Mouse (Mus musculus) urinary bladder, postnatal 36 days (tissue): ENCODE data around the gene Plch2.
A peak's percentile ranks its signal among the peaks of the same experiment; 100 is the strongest.

Experiments used
- DNase-seq, 2 experiments: peaks; one replicate each; pipeline ENCODE4 v3.0.0; 2022; ENCODE audit warnings: low spot score in 2 of 2, mixed read lengths in 1 of 2

Plch2 gene

GRCm38 (mm10) chr4:155022228-155022855 lies 34.2 kb downstream of the Plch2 start:
- no peak for DNase-seq

GRCm38 (mm10) chr4:155020813-155021212 lies 35.8 kb downstream of the Plch2 start:
- DNase-seq: no peak

GRCm38 (mm10) chr4:155020141-155020540 lies 36.4 kb downstream of the Plch2 start:
- no peak for DNase-seq

GRCm38 (mm10) chr4:155019336-155019847 lies 37.2 kb downstream of the Plch2 start:
- peak; percentile 40 to 43 for DNase-seq

DNA sequence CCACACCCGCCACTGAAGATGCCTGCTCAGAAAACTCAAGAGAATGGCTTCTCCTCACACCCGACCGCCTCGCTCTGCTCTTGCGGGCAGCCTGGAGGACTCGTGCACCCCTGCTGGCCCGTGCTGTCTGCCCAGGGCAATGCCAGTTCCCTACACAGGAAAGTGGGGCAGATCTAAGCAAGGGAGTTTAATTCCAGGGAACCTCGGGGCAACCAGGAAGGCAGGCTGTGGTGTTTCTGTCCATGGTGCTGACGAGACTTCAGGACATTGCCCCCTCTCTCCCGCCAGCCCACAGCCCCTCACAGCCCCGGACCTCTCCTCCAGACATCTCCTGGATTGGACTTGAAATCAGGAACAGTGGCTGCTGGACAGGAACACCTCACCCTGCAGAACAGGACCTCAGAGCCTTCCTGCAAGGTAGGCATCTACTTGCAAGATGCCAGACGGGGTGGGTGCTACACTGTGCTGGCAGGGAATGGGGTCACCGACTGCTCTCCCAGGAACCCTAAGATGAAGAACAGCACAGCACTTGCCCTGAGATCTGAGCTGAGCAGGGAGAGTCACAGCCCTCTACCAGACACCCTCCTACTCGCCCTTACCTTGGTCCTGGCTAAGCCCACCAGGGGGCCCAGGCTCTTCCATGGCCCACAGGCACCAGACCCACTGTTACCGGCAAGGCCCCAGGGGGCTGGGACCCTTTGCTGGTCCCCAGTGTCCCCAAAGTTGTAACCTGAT lies 37.8 kb downstream of the Plch2 start:
- no peak for DNase-seq

- no peak for DNase-seq
Measured at GRCm38 (mm10) chr4:155018066-155018465, 38.5 kb downstream of the Plch2 start.

DNA sequence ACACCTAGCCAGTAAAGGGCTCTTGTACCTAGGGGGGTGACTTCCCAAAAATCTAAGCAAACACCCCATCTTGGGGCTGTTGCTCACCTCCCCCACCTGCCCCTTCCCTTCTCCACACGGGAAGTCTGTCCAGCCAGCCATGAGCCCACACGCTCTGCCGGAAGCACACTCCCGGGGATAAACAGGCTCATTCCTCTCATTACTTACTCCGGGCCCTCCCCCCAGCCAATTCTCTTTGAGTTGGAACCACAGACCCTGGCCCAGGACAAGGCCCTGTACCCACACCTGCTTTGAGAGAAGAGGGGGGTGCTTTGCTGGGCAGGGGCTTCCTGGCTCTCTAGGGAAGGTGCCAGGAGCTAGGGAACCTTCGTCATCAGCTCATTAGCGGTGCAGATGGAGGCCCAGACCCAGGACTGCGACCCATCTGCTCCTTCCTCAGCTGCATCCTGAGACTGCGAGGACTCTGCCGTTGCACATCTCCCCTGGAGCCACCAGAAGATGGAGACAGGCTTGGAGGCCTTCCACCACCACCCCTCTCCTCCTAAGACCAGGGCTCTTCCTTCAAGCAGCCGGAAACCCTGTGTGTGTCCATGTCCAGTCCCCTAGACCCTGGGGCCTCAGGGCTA lies 39.2 kb downstream of the Plch2 start:
- DNase-seq: no peak

DNA sequence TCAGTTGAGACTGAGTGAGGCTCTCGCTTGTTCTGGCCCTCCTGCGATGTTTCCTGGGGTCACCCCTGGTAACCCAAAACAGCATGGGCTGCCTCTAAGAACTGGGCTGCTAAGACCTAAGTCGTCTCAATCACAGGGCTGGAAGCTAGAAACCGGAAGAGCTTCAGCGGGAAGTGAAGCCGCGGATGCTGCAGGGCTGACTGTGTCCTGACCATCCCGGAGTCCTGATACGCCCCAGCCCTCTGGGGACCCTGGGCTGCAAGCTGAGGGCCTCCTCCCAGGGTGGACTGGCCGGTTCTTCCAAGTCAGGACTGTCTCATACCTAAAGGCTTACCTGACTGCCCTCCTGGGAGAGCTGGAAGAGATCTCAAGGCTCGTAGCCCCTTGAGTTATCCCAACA lies 39.8 kb downstream of the Plch2 start:
- DNase-seq: no peak

GRCm38 (mm10) chr4:155015550-155015949 lies 41.0 kb downstream of the Plch2 start:
- DNase-seq: no peak

GRCm38 (mm10) chr4:155014791-155015190 lies 41.8 kb downstream of the Plch2 start:
- no peak for DNase-seq

GRCm38 (mm10) chr4:155014244-155014643 lies 42.3 kb downstream of the Plch2 start:
- no peak for DNase-seq

DNA sequence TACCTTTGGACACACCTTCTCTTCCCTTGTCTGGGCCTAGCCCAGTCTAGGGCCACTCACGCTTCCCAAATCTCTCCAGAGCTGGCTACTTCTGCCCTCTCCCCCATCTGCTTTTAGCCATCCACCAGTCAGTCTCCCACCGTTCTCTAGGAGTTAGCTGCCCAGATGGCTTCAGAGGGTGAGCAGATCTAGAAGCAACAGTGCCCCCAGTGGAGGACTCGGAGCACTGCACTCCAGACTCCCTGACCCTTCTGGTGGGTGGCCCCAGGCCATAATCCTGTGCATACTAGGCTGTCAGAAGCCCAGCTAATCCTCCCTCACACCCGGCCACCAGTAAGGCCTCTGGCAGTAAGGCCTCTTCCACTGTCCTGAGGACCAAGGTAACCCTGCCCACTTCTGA lies 43.8 kb downstream of the Plch2 start:
- peak; percentile 27 to 33 for DNase-seq

DNA sequence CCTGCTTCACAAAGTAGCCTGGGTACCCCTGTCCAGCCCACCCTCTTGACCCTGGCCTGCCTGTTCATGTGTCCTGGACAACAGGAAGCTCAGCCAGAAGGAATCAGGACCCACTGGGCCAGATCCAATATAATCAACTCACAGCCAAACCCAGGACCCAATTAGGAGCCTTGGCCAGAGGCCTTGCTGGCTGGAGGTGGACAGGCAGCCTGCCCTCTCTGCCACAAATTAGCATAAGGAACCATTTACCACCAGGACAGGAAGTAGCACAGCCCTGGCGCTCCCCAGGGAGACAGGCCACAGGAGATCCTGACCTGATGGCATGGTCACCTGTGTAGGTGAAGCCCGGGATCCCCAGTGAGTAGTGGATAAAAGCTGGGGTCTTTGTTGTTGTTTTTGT lies 44.5 kb downstream of the Plch2 start:
- DNase-seq: no peak

GRCm38 (mm10) chr4:155011312-155012025 lies 45.1 kb downstream of the Plch2 start:
- DNase-seq: no peak

DNA sequence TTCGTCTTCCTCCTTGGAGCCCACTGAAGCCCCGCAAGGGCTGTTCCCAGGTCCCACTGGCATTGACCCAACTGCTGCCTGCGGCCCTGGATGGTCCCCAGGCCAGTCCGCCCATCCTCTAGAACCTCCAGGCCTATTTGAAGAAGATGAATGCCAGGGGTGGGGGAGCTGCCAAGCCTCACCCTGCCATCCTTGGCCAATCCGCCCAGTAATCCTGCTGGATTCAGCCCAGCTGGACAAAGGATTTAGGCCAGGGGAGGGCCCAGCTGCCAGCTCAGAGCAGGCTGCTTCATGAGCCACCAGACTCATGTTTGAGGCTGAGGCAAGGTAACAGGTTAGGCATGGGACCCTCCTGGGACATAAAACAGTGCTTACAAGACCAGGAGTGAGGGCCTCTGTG lies 45.7 kb downstream of the Plch2 start:
- peak in 1 of 2 experiments; percentile 59 for DNase-seq

- DNase-seq: no peak
Measured at GRCm38 (mm10) chr4:155009216-155009615, 47.4 kb downstream of the Plch2 start.

- no peak for DNase-seq
Measured at GRCm38 (mm10) chr4:155008075-155008474, 48.5 kb downstream of the Plch2 start.

GRCm38 (mm10) chr4:155007641-155008040 lies 48.9 kb downstream of the Plch2 start:
- DNase-seq: no peak

DNA sequence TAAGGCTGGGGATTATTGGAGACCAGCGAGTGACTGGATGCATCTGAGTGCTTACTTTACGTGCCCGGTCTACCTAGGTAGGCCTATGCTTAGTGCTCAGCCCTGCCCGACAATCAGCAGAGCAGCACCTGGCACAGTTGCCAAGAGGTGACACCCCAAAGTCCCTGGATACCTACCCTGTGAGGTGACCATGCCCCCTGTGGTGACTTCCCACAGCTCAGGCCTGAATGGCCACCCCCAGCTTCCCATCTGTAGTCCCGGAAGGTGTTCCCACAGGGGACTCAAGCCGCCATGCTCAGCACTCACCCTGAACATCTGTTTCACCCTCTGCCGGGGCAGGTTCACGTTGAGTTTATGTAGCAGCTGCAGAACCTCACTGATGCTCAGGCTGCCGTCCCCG lies 50.3 kb downstream of the Plch2 start:
- DNase-seq: no peak

- DNase-seq: no peak
Measured at GRCm38 (mm10) chr4:155005278-155005677, 51.3 kb downstream of the Plch2 start.

DNA sequence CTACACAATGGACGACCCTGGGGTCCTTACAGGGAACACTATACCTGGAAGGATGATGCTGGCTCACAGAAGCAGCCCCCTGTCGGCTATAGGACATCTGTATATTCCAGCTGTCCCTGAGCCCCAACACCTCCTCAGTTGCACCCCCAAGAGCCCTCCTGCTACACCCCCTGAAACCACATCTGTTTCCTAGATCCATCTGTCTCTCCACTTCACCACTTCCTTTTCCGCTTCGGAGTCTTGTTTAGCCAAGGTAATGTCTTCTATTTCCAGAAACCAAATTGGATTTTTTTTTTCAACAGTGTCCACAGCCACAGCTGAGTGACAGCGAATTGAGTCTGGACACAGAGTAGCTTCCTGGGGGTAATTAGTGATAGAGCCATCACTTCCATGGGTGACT lies 57.2 kb downstream of the Plch2 start:
- no peak for DNase-seq

- DNase-seq: no peak
Measured at GRCm38 (mm10) chr4:154996572-154997154, 59.9 kb downstream of the Plch2 start.
